Mouse (Mus musculus) kidney, embryonic 16.5 days (tissue): ENCODE data around the gene Slc25a41. TPM values are rescaled to one million over a fixed set of nuclear protein-coding genes. Genes with fewer than 3 reads are reported as not detected.

Experiments used
- ATAC-seq: fragments of 200-750 bp; cut with Nextera tagmentation; 2 replicates; pipeline ENCODE4 v1.8.0; 2017; ENCODE audit warnings: moderate TSS enrichment; ENCODE audit not compliant: low FRiP score, low TSS enrichment
- H3K27ac ChIP-seq: fragments of 300-500 bp; sonication (generic); 2 replicates; pipeline ENCODE4 v1.5.1; 2014; ENCODE audit warnings: low read length
- H3K27me3 ChIP-seq: fragments of 300-500 bp; sonication (generic); 2 replicates; pipeline ENCODE4 v1.6.1; 2014; ENCODE audit warnings: low read length, control low read depth, mixed read lengths; ENCODE audit not compliant: insufficient read depth
- H3K36me3 ChIP-seq: fragments of 300-500 bp; sonication (generic); 2 replicates; pipeline ENCODE4 v1.6.1; 2014; ENCODE audit warnings: low read length, control low read depth, mixed read lengths; ENCODE audit not compliant: insufficient read depth
- H3K4me1 ChIP-seq: fragments of 300-500 bp; sonication (generic); 2 replicates; pipeline ENCODE4 v1.6.1; 2014; ENCODE audit warnings: low read length, control low read depth, mixed read lengths; ENCODE audit not compliant: insufficient read depth
- H3K4me2 ChIP-seq: fragments of 300-500 bp; sonication (generic); replicated peaks from 2 replicates; pipeline ENCODE4 v1.6.1; 2014; ENCODE audit warnings: low read depth, low read length
- H3K4me3 ChIP-seq: fragments of 300-500 bp; sonication (generic); 2 replicates; pipeline ENCODE4 v1.5.1; 2014; ENCODE audit warnings: mild to moderate bottlenecking, low read length
- H3K9ac ChIP-seq: fragments of 300-500 bp; sonication (generic); replicated peaks from 2 replicates; pipeline ENCODE4 v1.6.1; 2014; ENCODE audit warnings: low read length
- H3K9me3 ChIP-seq: fragments of 300-500 bp; sonication (generic); 2 replicates; pipeline ENCODE4 v1.6.1; 2016; ENCODE audit warnings: low read length, control low read depth
- WGBS: fragments of 180-500 bp; shearing (Covaris S2); extraction: QIAGEN DNeasy Blood & Tissue Kit; methylation state at CpG from one replicate; pipeline ENCODE4 v1.1.7; 2014; 5-methylcytosine and 5-hydroxymethylcytosine counted together
- polyA plus RNA-seq: library from polyadenylated mRNA; unstranded; fragments of >200 nt; fragmentation: Nextera tagmentation; extraction: Ambion mirVana; gene quantifications from 2 replicates; pipeline ENCODE4 v1.2.1, GENCODE M21; 2015

The Slc25a41 gene
- polyA plus RNA-seq, 1 experiment from 2014 or later, result not detected

GRCm38 (mm10) chr17:56999968-57000609, 41.4 kb downstream of the Slc25a41 start, which contains the start of gene Pspn:
Gene Pspn (minus strand): TSS chr17:57000018.
- Histone ChIP-seq H3K27me3 (no peaks in the 10 kb centered on the region), H3K4me3 (no peak within 1 kb of the TSS), H3K27ac (no peak within 1 kb of the TSS), H3K4me2 (no peak within 1 kb of the TSS), H3K9me3 (no peaks in the 10 kb centered on the region), H3K9ac (no peak within 1 kb of the TSS), H3K36me3 (peaks cover 46% of the 10 kb centered on the region), H3K4me1 (peaks cover 11% of the 10 kb centered on the region)
- 83% methylated on average over 9 of the region's 9 CpGs for WGBS
- ATAC-seq, result no peak

GRCm38 (mm10) chr17:56999414-56999813, 42.0 kb downstream of the Slc25a41 start:
- 94% methylated on average over 9 of the region's 9 CpGs for WGBS
- Histone ChIP-seq H3K4me3 (no peak overlapping the region), H3K27me3 (no peaks in the 10 kb centered on the region), H3K4me2 (no peak overlapping the region), H3K36me3 (peaks cover 47% of the 10 kb centered on the region), H3K4me1 (peaks cover 11% of the 10 kb centered on the region), H3K27ac (no peak overlapping the region), H3K9ac (no peak overlapping the region), H3K9me3 (no peaks in the 10 kb centered on the region)
- no peak for ATAC-seq

DNA sequence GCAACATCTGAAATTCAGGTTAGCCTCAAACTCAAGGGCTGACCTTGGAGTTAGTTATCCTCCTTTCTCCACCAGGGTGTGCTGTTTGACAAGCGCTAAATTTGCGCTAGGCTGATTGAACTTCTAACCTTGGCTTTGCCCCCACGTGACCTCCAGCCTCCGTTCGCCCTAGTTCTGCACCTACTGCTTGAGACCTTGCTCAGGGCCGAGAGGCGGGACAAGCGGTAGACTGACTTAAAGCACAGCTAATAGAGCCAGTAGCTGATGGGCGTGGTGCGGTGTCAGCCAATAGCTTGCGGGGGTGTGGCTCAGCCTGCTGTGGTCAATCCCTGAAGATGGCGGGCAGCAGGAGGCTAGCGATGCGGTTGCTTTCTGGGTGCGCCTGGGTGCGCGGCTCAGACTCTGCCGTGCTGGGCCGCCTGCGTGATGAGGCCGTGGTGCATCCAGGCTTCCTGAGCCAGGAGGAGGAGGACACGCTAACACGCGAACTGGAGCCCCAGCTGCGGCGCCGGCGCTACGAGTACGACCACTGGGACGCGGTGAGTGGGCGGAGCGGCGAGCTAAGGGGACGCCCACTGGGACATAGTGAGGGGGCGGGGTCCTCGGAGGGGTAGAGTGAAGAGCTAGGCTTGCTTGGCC, 44.3 kb downstream of the Slc25a41 start, which contains the start of gene Alkbh7:
Gene Alkbh7, plus strand, starts transcription at position 311 of the 639 bp plus-strand sequence.
- Histone ChIP-seq H3K4me2 (peak within 1 kb of the TSS; percentile 62), H3K36me3 (peaks cover 49% of the 10 kb centered on the region), H3K9me3 (no peaks in the 10 kb centered on the region), H3K27me3 (no peaks in the 10 kb centered on the region), H3K4me1 (peaks cover 11% of the 10 kb centered on the region), H3K9ac (peak within 1 kb of the TSS; percentile 74), H3K27ac (peak within 1 kb of the TSS; percentile 70; the same call in 1 of the 2 replicates), H3K4me3 (peak within 1 kb of the TSS; percentile 86)
- ATAC-seq, result peak; percentile 99
- under 1% methylated on average over 37 of the region's 38 CpGs for WGBS

DNA sequence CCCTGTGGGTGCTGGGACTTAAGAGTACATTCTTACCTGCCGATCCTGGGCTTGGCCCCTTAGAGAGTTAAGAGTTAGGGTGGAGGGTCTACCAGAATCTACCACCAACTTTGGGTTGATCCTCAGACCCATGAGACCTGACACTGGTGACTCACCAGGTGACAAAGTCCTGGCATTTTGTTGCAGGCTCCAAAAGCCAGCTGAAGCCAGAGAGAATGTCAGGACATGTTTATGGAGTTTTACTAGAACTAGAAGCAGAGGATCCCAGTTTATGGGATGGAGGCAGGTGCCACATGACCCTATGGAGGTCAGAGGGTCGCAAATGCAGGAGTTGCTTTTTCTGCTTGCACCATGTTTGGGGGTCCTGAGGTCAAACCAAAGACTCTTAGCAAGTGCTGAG, 44.9 kb downstream of the Slc25a41 start:
- H3K9ac ChIP-seq, result no peak overlapping the region
- H3K27ac ChIP-seq, result no peak overlapping the region
- H3K27me3 ChIP-seq, result no peaks in the 10 kb centered on the region
- no peaks in the 10 kb centered on the region for H3K9me3 ChIP-seq
- 65% methylated on average over 2 of the region's 2 CpGs for WGBS
- no peak for ATAC-seq
- H3K4me3 ChIP-seq, result no peak overlapping the region
- H3K4me2 ChIP-seq, result peak overlapping the region; percentile 62
- peaks cover 50% of the 10 kb centered on the region for H3K36me3 ChIP-seq
- peaks cover 11% of the 10 kb centered on the region for H3K4me1 ChIP-seq

DNA sequence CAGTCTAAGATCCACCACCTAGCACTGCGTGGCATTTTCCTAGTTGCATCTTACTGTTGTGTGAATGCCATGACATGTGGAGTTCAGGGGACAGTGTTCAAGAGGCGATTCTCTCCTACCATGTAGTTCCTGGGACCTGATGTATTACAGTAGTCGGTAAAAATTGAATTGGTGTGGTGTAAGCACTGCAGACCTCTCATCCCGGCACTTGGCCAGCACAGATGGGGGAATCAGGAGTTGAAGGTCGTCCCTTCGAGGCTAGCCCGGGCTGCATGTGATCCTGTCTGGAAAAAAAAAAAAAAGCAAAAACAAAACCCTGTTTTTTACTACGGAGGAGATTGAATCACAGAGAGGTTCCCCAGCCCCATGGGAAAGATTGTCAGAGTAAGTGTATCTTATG, 46.4 kb downstream of the Slc25a41 start:
- no peak overlapping the region for H3K27ac ChIP-seq
- 90% methylated on average over 8 of the region's 8 CpGs for WGBS

GRCm38 (mm10) chr17:56990966-56991365, 50.5 kb downstream of the Slc25a41 start:
- 74% methylated on average over 2 of the region's 2 CpGs for WGBS
- peak overlapping the region; percentile 84 for H3K4me2 ChIP-seq
- peak overlapping the region; percentile 91 for H3K9ac ChIP-seq
- H3K27me3 ChIP-seq, result no peaks in the 10 kb centered on the region
- no peak for ATAC-seq
- peak overlapping the region; percentile 96 for H3K4me3 ChIP-seq
- H3K36me3 ChIP-seq, result peaks cover 35% of the 10 kb centered on the region
- peaks cover 6% of the 10 kb centered on the region for H3K4me1 ChIP-seq
- H3K27ac ChIP-seq, result no peak overlapping the region
- no peaks in the 10 kb centered on the region for H3K9me3 ChIP-seq

More for the DNA sequence above, 46.4 kb downstream of the Slc25a41 start:
- H3K4me3 ChIP-seq, result no peak overlapping the region
- ATAC-seq, result no peak
- no peak overlapping the region for H3K4me2 ChIP-seq
- no peaks in the 10 kb centered on the region for H3K27me3 ChIP-seq
- peaks cover 50% of the 10 kb centered on the region for H3K36me3 ChIP-seq
- no peaks in the 10 kb centered on the region for H3K9me3 ChIP-seq
- H3K4me1 ChIP-seq, result peaks cover 17% of the 10 kb centered on the region
- H3K9ac ChIP-seq, result no peak overlapping the region

GRCm38 (mm10) chr17:56990115-56990746, 51.2 kb downstream of the Slc25a41 start, which contains the start of gene Clpp:
Gene Clpp (plus strand): TSS chr17:56990305.
- Histone ChIP-seq H3K27ac (peak within 1 kb of the TSS; percentile 86), H3K4me3 (peak within 1 kb of the TSS; percentile 96), H3K36me3 (peaks cover 31% of the 10 kb centered on the region), H3K4me2 (peak within 1 kb of the TSS; percentile 84), H3K9ac (peak within 1 kb of the TSS; percentile 91), H3K27me3 (no peaks in the 10 kb centered on the region), H3K9me3 (no peaks in the 10 kb centered on the region), H3K4me1 (peaks cover 6% of the 10 kb centered on the region)
- WGBS, result under 1% methylated on average over 52 of the region's 52 CpGs
- ATAC-seq, result peak; percentile 96

- H3K36me3 ChIP-seq, result peaks cover 24% of the 10 kb centered on the region
- peak overlapping the region; percentile 96 for H3K4me3 ChIP-seq
- H3K4me1 ChIP-seq, result peaks cover 6% of the 10 kb centered on the region
- ATAC-seq, result peak; percentile 94
- WGBS, result 2% methylated on average over 25 of the region's 25 CpGs
- H3K27ac ChIP-seq, result peak overlapping the region; percentile 86
- no peaks in the 10 kb centered on the region for H3K9me3 ChIP-seq
- H3K4me2 ChIP-seq, result peak overlapping the region; percentile 84
- H3K27me3 ChIP-seq, result no peaks in the 10 kb centered on the region
- H3K9ac ChIP-seq, result peak overlapping the region; percentile 91
Observed at GRCm38 (mm10) chr17:56989467-56990114, 51.9 kb downstream of the Slc25a41 start.

DNA sequence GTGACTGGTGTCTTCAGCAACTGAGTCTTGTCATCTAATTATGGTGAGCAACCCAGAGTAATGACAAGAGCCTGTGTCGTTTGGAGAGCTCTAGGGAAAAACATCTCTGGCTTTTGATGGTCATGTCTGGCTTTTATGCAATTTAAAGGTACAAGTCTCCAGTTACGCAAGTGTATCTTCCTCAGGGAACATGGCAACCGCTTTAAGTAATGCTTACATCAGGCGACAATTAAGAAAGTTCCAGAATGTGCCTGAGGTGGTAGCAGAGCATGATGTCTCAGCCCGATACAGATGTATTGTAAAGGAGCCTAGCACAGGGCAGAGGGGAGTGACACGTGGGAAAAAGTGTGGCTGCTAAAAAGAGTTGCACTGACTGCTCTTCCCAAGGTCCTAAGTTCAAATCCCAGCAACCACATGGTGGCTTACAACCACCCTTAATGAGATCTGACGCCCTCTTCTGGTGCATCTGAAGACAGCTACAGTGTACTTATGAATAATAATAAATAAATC, 52.5 kb downstream of the Slc25a41 start:
- Histone ChIP-seq H3K9me3 (no peaks in the 10 kb centered on the region), H3K4me1 (peaks cover 6% of the 10 kb centered on the region), H3K36me3 (peaks cover 19% of the 10 kb centered on the region), H3K4me2 (peak overlapping the region; percentile 84), H3K27me3 (no peaks in the 10 kb centered on the region), H3K27ac (no peak overlapping the region), H3K9ac (peak overlapping the region; percentile 91; the same call in 1 of the 2 replicates), H3K4me3 (peak overlapping the region; percentile 96)
- 73% methylated on average over 7 of the region's 7 CpGs for WGBS
- ATAC-seq, result no peak
